Mouse (Mus musculus): ENCODE results near the gene 2410004P03Rik. TPM values are rescaled to one million over a fixed set of nuclear protein-coding genes. Genes with fewer than 3 reads are reported as not detected.
A peak's percentile ranks its signal among the peaks of the same experiment; 100 is the strongest.
"Not testable (repeated sequence)": the region's sequence is repeated elsewhere in the genome, so short reads cannot be mapped to it uniquely, and the experiment has no call there.

2410004P03Rik gene
- total RNA-seq, 1 experiment from 2014 or later: 0.23 TPM

- peak; percentile 40; the same call in 1 of the 2 replicates for ATAC-seq (ENCODE audit: extremely low read depth, insufficient number of reproducible peaks, low FRiP score, poor library complexity, severe bottlenecking)
Measured at GRCm38 (mm10) chr12:17032694-17033463, 21.4 kb upstream of the 2410004P03Rik start.

- no peak for ATAC-seq (ENCODE audit: extremely low read depth, insufficient number of reproducible peaks, low FRiP score, poor library complexity, severe bottlenecking)
Measured at GRCm38 (mm10) chr12:17024554-17025110, 13.1 kb upstream of the 2410004P03Rik start.

GRCm38 (mm10) chr12:17022145-17022544 lies 10.6 kb upstream of the 2410004P03Rik start:
- no peak for ATAC-seq (ENCODE audit: extremely low read depth, insufficient number of reproducible peaks, low FRiP score, poor library complexity, severe bottlenecking)

- ATAC-seq (ENCODE audit: extremely low read depth, insufficient number of reproducible peaks, low FRiP score, poor library complexity, severe bottlenecking): not testable (repeated sequence)
Measured at GRCm38 (mm10) chr12:17021125-17021524, 9.6 kb upstream of the 2410004P03Rik start.

GRCm38 (mm10) chr12:17018468-17018867 lies 6.9 kb upstream of the 2410004P03Rik start:
- peak; percentile 77 for ATAC-seq (ENCODE audit: extremely low read depth, insufficient number of reproducible peaks, low FRiP score, poor library complexity, severe bottlenecking)

GRCm38 (mm10) chr12:17015711-17016110 lies 4.2 kb upstream of the 2410004P03Rik start:
- no peak for ATAC-seq (ENCODE audit: extremely low read depth, insufficient number of reproducible peaks, low FRiP score, poor library complexity, severe bottlenecking)

GRCm38 (mm10) chr12:17012067-17012899 lies 756 bp upstream of the 2410004P03Rik start:
- no peak for ATAC-seq (ENCODE audit: extremely low read depth, insufficient number of reproducible peaks, low FRiP score, poor library complexity, severe bottlenecking)

GRCm38 (mm10) chr12:17009466-17009865 lies 2.1 kb downstream of the 2410004P03Rik start:
- ATAC-seq (ENCODE audit: extremely low read depth, insufficient number of reproducible peaks, low FRiP score, poor library complexity, severe bottlenecking): no peak

- no peak for ATAC-seq (ENCODE audit: extremely low read depth, insufficient number of reproducible peaks, low FRiP score, poor library complexity, severe bottlenecking)
Measured at GRCm38 (mm10) chr12:17001211-17001610, 10.3 kb downstream of the 2410004P03Rik start.

GRCm38 (mm10) chr12:17000628-17001027 lies 10.9 kb downstream of the 2410004P03Rik start:
- peak; percentile 49 for ATAC-seq (ENCODE audit: extremely low read depth, insufficient number of reproducible peaks, low FRiP score, poor library complexity, severe bottlenecking)

- ATAC-seq (ENCODE audit: extremely low read depth, insufficient number of reproducible peaks, low FRiP score, poor library complexity, severe bottlenecking): peak; percentile 87
Measured at GRCm38 (mm10) chr12:16999739-17000497, 11.6 kb downstream of the 2410004P03Rik start, which contains the start of gene Pqlc3. Pqlc3 (minus strand) TSS chr12:17000408.

GRCm38 (mm10) chr12:16999146-16999545 lies 12.4 kb downstream of the 2410004P03Rik start:
- no peak for ATAC-seq (ENCODE audit: extremely low read depth, insufficient number of reproducible peaks, low FRiP score, poor library complexity, severe bottlenecking)

GRCm38 (mm10) chr12:16996886-16997462 lies 14.6 kb downstream of the 2410004P03Rik start:
- ATAC-seq (ENCODE audit: extremely low read depth, insufficient number of reproducible peaks, low FRiP score, poor library complexity, severe bottlenecking): peak; percentile 18; the same call in 1 of the 2 replicates

GRCm38 (mm10) chr12:16996281-16996680 lies 15.2 kb downstream of the 2410004P03Rik start:
- no peak for ATAC-seq (ENCODE audit: extremely low read depth, insufficient number of reproducible peaks, low FRiP score, poor library complexity, severe bottlenecking)

GRCm38 (mm10) chr12:16994291-16994690 lies 17.2 kb downstream of the 2410004P03Rik start:
- no peak for ATAC-seq (ENCODE audit: extremely low read depth, insufficient number of reproducible peaks, low FRiP score, poor library complexity, severe bottlenecking)

GRCm38 (mm10) chr12:16992355-16992754 lies 19.2 kb downstream of the 2410004P03Rik start:
- no peak for ATAC-seq (ENCODE audit: extremely low read depth, insufficient number of reproducible peaks, low FRiP score, poor library complexity, severe bottlenecking)

GRCm38 (mm10) chr12:16991376-16991775 lies 20.2 kb downstream of the 2410004P03Rik start:
- ATAC-seq (ENCODE audit: extremely low read depth, insufficient number of reproducible peaks, low FRiP score, poor library complexity, severe bottlenecking): no peak

GRCm38 (mm10) chr12:16985778-16986177 lies 25.7 kb downstream of the 2410004P03Rik start:
- ATAC-seq (ENCODE audit: extremely low read depth, insufficient number of reproducible peaks, low FRiP score, poor library complexity, severe bottlenecking): 0 out of 2 replicates have a peak, but pooled peaks have one; percentile 33
